Mouse (Mus musculus): ENCODE data around the gene Cnnm2. TPM values are rescaled to one million over a fixed set of nuclear protein-coding genes. Genes with fewer than 3 reads are reported as not detected.
A peak's percentile ranks its signal among the peaks of the same experiment; 100 is the strongest.

Cnnm2 gene
- polyA plus RNA-seq, 1 experiment from 2014 or later = 8.1 TPM

DNA sequence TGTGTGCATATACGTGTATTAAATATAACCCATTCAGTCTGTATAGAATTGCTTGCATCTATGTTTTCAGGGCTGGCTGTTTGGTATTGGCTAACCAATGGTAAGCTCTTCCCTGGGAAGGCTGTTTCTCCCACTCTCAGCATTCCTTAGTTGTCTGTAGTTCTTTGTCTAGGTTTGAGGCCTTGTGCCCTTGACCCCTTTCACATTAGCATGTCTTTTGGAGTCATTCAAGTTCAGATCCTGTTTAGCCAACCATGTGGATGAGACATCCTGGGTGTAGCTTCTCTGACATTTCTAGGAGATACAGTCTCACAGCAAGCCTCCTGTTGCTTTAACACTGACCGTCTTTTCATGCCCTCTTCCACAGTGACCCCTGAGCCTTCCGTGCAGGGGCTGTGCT, 74.7 kb downstream of the Cnnm2 start:
- Histone ChIP-seq H3K4me2 (ENCODE audit: low read length) (no peak overlapping the region), H3K4me3 (replicated peaks; ENCODE audit: low read depth, low read length) (no peak overlapping the region), H3K36me3 (ENCODE audit: control insufficient read depth, insufficient read depth, low read length) (no peaks in the 10 kb centered on the region), H3K27ac (replicated peaks; ENCODE audit: low read depth, low read length) (no peak overlapping the region), H3K9ac (replicated peaks; ENCODE audit: low read length) (no peak overlapping the region), H3K9me3 (ENCODE audit: control insufficient read depth, low read length) (no peaks in the 10 kb centered on the region), H3K4me1 (ENCODE audit: control insufficient read depth, insufficient read depth, low read length) (no peaks in the 10 kb centered on the region), H3K27me3 (ENCODE audit: control insufficient read depth, insufficient read depth, low read length) (no peaks in the 10 kb centered on the region)
- WGBS = 72% methylated on average over 3 of the region's 3 CpGs
- ATAC-seq (ENCODE audit: low FRiP score, low TSS enrichment) (no peak), DNase-seq (no peak)

DNA sequence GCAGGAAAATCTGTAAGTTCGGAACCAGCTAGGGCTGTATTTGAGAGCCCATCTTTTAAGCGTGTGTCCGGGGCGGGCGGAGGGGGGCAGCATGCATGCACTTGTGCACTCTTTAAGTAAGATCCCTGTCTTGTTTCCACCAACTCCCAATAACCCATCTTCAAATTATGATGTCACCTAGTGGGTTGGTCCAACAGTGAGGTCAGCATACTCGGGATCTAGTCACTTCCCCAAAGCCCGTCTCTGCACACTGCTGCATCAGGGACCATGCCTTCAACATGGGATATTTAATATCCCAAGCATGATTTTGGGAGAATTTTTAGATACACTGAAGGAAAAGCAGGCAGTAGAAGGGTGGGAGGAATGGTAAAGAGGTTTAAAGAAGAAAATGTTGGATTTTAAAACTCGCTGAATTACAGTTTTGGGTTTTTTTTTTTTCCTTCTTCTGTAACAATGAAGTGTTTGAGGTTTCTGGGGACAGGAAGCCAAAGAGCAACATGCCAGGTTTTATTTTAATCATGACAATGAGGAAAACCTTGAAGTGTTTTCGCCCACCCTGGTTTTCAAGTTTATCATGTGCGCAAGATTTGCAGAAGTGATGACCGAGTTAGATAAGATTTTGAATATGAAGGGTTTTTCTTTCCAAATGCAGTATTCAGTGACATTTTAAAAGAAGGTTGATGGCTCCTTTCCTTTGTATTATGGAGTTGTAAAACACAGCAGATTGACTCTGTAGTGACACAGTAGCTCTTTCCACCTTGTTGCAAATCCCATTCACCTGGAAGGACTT, 76.1 kb downstream of the Cnnm2 start:
- H3K36me3 ChIP-seq (ENCODE audit: control insufficient read depth, insufficient read depth, low read length) = no peaks in the 10 kb centered on the region
- WGBS = 94% methylated on average over 11 of the region's 11 CpGs
- no peaks in the 10 kb centered on the region for H3K9me3 ChIP-seq (ENCODE audit: control insufficient read depth, low read length)
- no peak overlapping the region for H3K4me2 ChIP-seq (ENCODE audit: low read length)
- H3K9ac ChIP-seq (replicated peaks; ENCODE audit: low read length) = no peak overlapping the region
- H3K4me3 ChIP-seq (replicated peaks; ENCODE audit: low read depth, low read length) = no peak overlapping the region
- ATAC-seq (ENCODE audit: low FRiP score, low TSS enrichment) (no peak), DNase-seq (no peak)
- no peak overlapping the region for H3K27ac ChIP-seq (replicated peaks; ENCODE audit: low read depth, low read length)
- no peaks in the 10 kb centered on the region for H3K4me1 ChIP-seq (ENCODE audit: control insufficient read depth, insufficient read depth, low read length)
- no peaks in the 10 kb centered on the region for H3K27me3 ChIP-seq (ENCODE audit: control insufficient read depth, insufficient read depth, low read length)

DNA sequence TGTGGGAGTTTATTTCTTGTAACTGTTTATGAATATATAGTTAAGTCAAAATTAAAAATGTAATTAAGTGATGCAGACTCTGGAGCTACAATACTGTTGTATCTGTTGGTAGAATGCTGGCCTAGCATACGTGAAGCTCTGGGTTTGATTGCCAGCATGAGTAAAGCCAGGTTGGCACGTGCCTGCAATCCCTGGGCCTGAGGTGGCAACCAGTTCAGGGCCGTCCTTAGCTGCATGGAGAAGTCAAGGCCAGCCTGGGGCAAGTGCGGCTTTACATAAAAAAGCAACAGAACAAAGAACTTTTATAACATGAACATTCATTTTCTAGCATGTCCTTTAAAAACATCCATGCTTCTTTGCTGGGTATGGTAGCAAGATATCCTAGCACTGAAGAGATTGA, 79.6 kb downstream of the Cnnm2 start:
- no peak overlapping the region for H3K9ac ChIP-seq (replicated peaks; ENCODE audit: low read length)
- no peaks in the 10 kb centered on the region for H3K36me3 ChIP-seq (ENCODE audit: control insufficient read depth, insufficient read depth, low read length)
- DNase-seq (no peak), ATAC-seq (ENCODE audit: low FRiP score, low TSS enrichment) (no peak)
- H3K4me2 ChIP-seq (ENCODE audit: low read length) = no peak overlapping the region
- no peaks in the 10 kb centered on the region for H3K4me1 ChIP-seq (ENCODE audit: control insufficient read depth, insufficient read depth, low read length)
- H3K4me3 ChIP-seq (replicated peaks; ENCODE audit: low read depth, low read length) = no peak overlapping the region
- H3K27ac ChIP-seq (replicated peaks; ENCODE audit: low read depth, low read length) = no peak overlapping the region
- 87% methylated on average over 4 of the region's 4 CpGs for WGBS
- no peaks in the 10 kb centered on the region for H3K27me3 ChIP-seq (ENCODE audit: control insufficient read depth, insufficient read depth, low read length)
- H3K9me3 ChIP-seq (ENCODE audit: control insufficient read depth, low read length) = no peaks in the 10 kb centered on the region

DNA sequence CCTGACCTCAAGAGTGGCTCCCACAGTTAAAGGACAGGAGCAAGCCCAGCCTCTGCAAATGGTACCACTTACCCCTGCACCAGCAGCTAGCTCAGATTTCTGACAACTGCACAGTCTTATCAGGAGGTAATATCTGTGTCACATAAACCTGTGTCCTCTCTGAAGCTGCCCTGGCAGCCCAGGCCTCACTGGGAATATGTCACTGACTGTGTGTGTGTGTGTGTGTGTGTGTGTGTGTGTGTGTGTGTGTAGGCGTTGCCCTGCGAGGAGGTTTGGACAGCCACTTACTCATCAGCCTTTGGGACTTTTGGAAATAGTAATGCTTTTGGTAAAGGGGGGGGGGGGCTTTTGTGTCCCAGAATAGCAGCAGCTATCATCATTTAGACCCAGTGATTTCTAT, 81.6 kb downstream of the Cnnm2 start:
- Histone ChIP-seq H3K4me2 (ENCODE audit: low read length) (no peak overlapping the region), H3K4me1 (ENCODE audit: control insufficient read depth, insufficient read depth, low read length) (no peaks in the 10 kb centered on the region), H3K27me3 (ENCODE audit: control insufficient read depth, insufficient read depth, low read length) (no peaks in the 10 kb centered on the region), H3K9me3 (ENCODE audit: control insufficient read depth, low read length) (no peaks in the 10 kb centered on the region), H3K9ac (replicated peaks; ENCODE audit: low read length) (no peak overlapping the region), H3K36me3 (ENCODE audit: control insufficient read depth, insufficient read depth, low read length) (no peaks in the 10 kb centered on the region), H3K4me3 (replicated peaks; ENCODE audit: low read depth, low read length) (no peak overlapping the region), H3K27ac (replicated peaks; ENCODE audit: low read depth, low read length) (no peak overlapping the region)
- DNase-seq = no peak
- 97% methylated on average over 2 of the region's 2 CpGs for WGBS
- no peak for ATAC-seq (ENCODE audit: low FRiP score, low TSS enrichment)

DNA sequence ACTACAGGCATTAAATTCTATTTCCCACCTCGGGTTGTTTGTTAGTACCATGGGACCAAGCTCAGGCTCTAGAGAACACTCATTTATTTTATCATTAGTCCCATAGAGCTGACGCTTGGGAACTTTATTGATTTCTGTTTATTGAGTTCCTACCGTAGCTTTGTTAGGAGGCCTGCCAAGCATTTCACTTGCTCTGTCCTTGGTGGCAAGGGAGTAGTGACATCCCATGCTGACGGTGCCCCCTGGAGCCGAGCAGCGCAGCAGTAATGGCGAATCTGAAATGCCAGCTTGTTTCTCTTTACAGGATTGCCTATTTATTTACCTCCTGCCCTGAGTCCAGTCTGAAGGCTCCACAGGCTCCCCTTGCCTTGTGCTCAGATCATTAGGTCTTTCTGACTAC, 84.7 kb downstream of the Cnnm2 start:
- WGBS = 85% methylated on average over 7 of the region's 7 CpGs
- Histone ChIP-seq H3K9me3 (ENCODE audit: control insufficient read depth, low read length) (no peaks in the 10 kb centered on the region), H3K36me3 (ENCODE audit: control insufficient read depth, insufficient read depth, low read length) (no peaks in the 10 kb centered on the region)

DNA sequence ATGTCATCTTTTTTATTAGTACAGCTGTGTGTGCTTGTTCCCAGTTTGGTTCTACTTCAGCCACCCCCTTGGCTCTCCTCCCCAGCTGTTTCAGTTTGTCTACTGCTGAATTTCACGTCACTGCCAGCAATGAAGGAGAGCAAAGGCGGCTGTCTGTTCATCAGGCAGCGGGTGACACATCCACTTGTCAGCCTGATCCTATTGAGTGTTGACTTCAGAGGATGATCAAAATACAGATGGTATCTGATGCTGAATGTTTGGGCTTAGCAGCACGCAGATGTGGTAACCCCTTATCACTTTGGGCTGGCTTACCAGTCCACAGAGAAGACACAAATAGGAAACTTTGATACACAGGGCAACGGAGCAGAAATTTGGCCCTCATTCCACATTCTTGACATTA, 85.1 kb downstream of the Cnnm2 start:
- H3K4me1 ChIP-seq (ENCODE audit: control insufficient read depth, insufficient read depth, low read length) = no peaks in the 10 kb centered on the region
- no peaks in the 10 kb centered on the region for H3K27me3 ChIP-seq (ENCODE audit: control insufficient read depth, insufficient read depth, low read length)
- H3K27ac ChIP-seq (replicated peaks; ENCODE audit: low read depth, low read length) = no peak overlapping the region
- H3K9ac ChIP-seq (replicated peaks; ENCODE audit: low read length) = no peak overlapping the region
- DNase-seq = no peak
- ATAC-seq (ENCODE audit: low FRiP score, low TSS enrichment) = no peak
- H3K4me3 ChIP-seq (replicated peaks; ENCODE audit: low read depth, low read length) = no peak overlapping the region
- 84% methylated on average over 5 of the region's 5 CpGs for WGBS
- no peaks in the 10 kb centered on the region for H3K9me3 ChIP-seq (ENCODE audit: control insufficient read depth, low read length)
- H3K4me2 ChIP-seq (ENCODE audit: low read length) = no peak overlapping the region
- no peaks in the 10 kb centered on the region for H3K36me3 ChIP-seq (ENCODE audit: control insufficient read depth, insufficient read depth, low read length)

More for the DNA sequence above, 84.7 kb downstream of the Cnnm2 start:
- H3K27me3 ChIP-seq (ENCODE audit: control insufficient read depth, insufficient read depth, low read length) = no peaks in the 10 kb centered on the region
- no peaks in the 10 kb centered on the region for H3K4me1 ChIP-seq (ENCODE audit: control insufficient read depth, insufficient read depth, low read length)
- ATAC-seq (ENCODE audit: low FRiP score, low TSS enrichment) (no peak), DNase-seq (no peak)
- no peak overlapping the region for H3K9ac ChIP-seq (replicated peaks; ENCODE audit: low read length)
- no peak overlapping the region for H3K4me3 ChIP-seq (replicated peaks; ENCODE audit: low read depth, low read length)
- H3K4me2 ChIP-seq (ENCODE audit: low read length) = no peak overlapping the region
- H3K27ac ChIP-seq (replicated peaks; ENCODE audit: low read depth, low read length) = no peak overlapping the region

DNA sequence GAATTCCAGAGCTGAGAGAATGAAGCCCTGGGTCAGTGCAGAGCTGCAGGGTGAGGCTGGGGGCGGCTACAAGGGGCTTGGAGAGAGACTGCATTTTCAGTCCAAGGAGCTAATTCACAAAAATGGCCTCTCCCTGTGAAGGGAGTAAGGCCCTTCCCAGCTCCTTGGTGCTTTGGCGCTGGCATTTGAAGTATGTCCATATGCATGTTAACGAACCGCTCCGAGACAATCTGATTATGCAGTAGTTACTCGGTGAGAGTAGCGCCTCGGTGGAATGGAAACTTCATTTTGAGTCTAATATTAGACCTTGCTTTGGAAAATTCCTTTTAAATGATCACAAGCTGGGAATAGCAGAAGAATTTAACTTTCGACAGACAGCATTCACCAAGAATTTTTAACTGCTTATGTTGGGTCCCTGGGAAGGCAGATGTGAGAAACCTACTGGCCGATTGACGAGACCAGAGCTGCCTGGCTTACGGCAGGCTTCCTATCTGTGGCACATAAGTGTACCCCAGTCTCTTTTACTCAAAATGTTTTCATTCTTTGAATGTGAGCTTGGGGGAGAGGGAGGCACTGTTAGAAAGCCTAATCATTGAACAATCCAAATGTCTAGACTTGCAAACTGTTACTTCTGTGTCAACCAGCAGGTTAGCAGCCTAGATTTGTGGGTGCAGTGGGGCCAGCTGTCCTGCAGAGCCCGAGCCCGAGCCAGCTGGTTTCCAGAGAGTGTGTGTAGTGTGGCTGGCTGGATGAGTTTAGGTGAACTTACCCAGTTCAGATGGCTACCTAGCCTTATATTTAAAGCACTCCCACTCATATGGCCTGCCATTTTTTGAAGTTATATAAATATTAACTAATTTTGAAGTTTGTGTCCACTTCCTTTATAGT, 87.2 kb downstream of the Cnnm2 start:
- H3K4me2 ChIP-seq (ENCODE audit: low read length) = no peak overlapping the region
- no peak overlapping the region for H3K27ac ChIP-seq (replicated peaks; ENCODE audit: low read depth, low read length)
- no peaks in the 10 kb centered on the region for H3K4me1 ChIP-seq (ENCODE audit: control insufficient read depth, insufficient read depth, low read length)
- no peaks in the 10 kb centered on the region for H3K27me3 ChIP-seq (ENCODE audit: control insufficient read depth, insufficient read depth, low read length)
- H3K4me3 ChIP-seq (replicated peaks; ENCODE audit: low read depth, low read length) = no peak overlapping the region
- H3K36me3 ChIP-seq (ENCODE audit: control insufficient read depth, insufficient read depth, low read length) = no peaks in the 10 kb centered on the region
- H3K9ac ChIP-seq (replicated peaks; ENCODE audit: low read length) = no peak overlapping the region
- ATAC-seq (ENCODE audit: low FRiP score, low TSS enrichment) (no peak), DNase-seq (peak; percentile 37)
- 57% methylated on average over 14 of the region's 14 CpGs for WGBS
- no peaks in the 10 kb centered on the region for H3K9me3 ChIP-seq (ENCODE audit: control insufficient read depth, low read length)

DNA sequence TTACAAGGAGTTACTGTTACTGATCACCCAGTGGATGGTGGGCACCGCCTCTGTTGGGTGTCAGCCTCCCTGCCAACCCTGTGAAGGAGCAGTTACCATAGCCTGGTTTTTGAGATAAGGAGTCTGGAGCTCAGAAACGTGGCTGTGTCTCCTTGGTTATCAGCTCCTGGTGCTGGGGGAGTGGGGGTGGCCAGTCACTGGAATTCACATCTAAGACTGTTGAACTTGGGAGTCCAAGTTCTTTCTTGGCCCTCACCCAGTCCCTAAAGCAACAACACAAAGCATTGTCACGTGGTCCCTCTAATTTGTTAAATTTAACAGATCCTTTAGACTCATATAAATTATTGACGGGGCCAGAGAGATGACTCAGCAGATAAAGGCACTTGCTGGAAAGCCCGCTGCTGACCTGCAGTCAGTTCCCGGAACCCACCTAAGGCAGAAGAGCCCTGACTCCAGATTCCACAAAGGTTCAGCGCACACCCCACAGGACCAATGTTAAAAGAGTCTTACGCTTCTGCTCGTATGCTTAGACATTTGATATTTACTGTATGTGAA, 88.1 kb downstream of the Cnnm2 start:
- WGBS = 86% methylated on average over 9 of the region's 9 CpGs

More for the DNA sequence above, 88.1 kb downstream of the Cnnm2 start:
- no peak for DNase-seq
- H3K4me2 ChIP-seq (ENCODE audit: low read length) = no peak overlapping the region
- no peaks in the 10 kb centered on the region for H3K4me1 ChIP-seq (ENCODE audit: control insufficient read depth, insufficient read depth, low read length)
- H3K9ac ChIP-seq (replicated peaks; ENCODE audit: low read length) = no peak overlapping the region
- no peak overlapping the region for H3K4me3 ChIP-seq (replicated peaks; ENCODE audit: low read depth, low read length)
- H3K9me3 ChIP-seq (ENCODE audit: control insufficient read depth, low read length) = no peaks in the 10 kb centered on the region
- no peaks in the 10 kb centered on the region for H3K36me3 ChIP-seq (ENCODE audit: control insufficient read depth, insufficient read depth, low read length)
- H3K27me3 ChIP-seq (ENCODE audit: control insufficient read depth, insufficient read depth, low read length) = no peaks in the 10 kb centered on the region
- no peak for ATAC-seq (ENCODE audit: low FRiP score, low TSS enrichment)
- H3K27ac ChIP-seq (replicated peaks; ENCODE audit: low read depth, low read length) = no peak overlapping the region
